Mouse (Mus musculus) spleen, postnatal 14 days (tissue): ENCODE measurements around the gene Tcf3.

ENCODE experiments used
- DNase-seq, 2 experiments: peaks; one replicate each; pipeline ENCODE4 v3.0.0; 2021 to 2022; ENCODE audit warnings: low spot score in 2 of 2

Tcf3 gene

GRCm38 (mm10) chr10:80385811-80386734 is 47.4 kb downstream of the Tcf3 start:
- no peak for DNase-seq

GRCm38 (mm10) chr10:80385310-80385709 is 48.1 kb downstream of the Tcf3 start:
- no peak for DNase-seq

- no peak for DNase-seq
These were observed 48.7 kb downstream of the Tcf3 start for GRCm38 (mm10) chr10:80384709-80385108.

- no peak for DNase-seq
These were observed 49.3 kb downstream of the Tcf3 start for GRCm38 (mm10) chr10:80384115-80384639.

- DNase-seq: no peak
These were observed 50.0 kb downstream of the Tcf3 start for GRCm38 (mm10) chr10:80383431-80383830.

- DNase-seq: no peak
These were observed 50.6 kb downstream of the Tcf3 start for GRCm38 (mm10) chr10:80382641-80383365.

GRCm38 (mm10) chr10:80377716-80378115 is 55.7 kb downstream of the Tcf3 start:
- DNase-seq: no peak

GRCm38 (mm10) chr10:80376160-80376559 is 57.3 kb downstream of the Tcf3 start:
- DNase-seq: peak; percentile 82 to 91

GRCm38 (mm10) chr10:80374063-80374462 is 59.4 kb downstream of the Tcf3 start:
- peak; percentile 54 to 79 for DNase-seq

- no peak for DNase-seq
These were observed 60.7 kb downstream of the Tcf3 start for GRCm38 (mm10) chr10:80372706-80373105.

- no peak for DNase-seq
These were observed 61.5 kb downstream of the Tcf3 start for GRCm38 (mm10) chr10:80371983-80372382.

- DNase-seq: peak in 1 of 2 experiments; percentile 64
These were observed 62.0 kb downstream of the Tcf3 start for GRCm38 (mm10) chr10:80371411-80371966.

GRCm38 (mm10) chr10:80369995-80370747 is 63.3 kb downstream of the Tcf3 start:
- no peak for DNase-seq

GRCm38 (mm10) chr10:80368392-80368791 is 65.1 kb downstream of the Tcf3 start:
- no peak for DNase-seq

GRCm38 (mm10) chr10:80367954-80368353 is 65.5 kb downstream of the Tcf3 start:
- DNase-seq: no peak

GRCm38 (mm10) chr10:80365736-80366135 is 67.7 kb downstream of the Tcf3 start:
- no peak for DNase-seq

- no peak for DNase-seq
These were observed 69.7 kb downstream of the Tcf3 start for GRCm38 (mm10) chr10:80363734-80364133.
